10 mouse cellular contexts compared by ENCODE assay signal in the genomic region with DNA sequence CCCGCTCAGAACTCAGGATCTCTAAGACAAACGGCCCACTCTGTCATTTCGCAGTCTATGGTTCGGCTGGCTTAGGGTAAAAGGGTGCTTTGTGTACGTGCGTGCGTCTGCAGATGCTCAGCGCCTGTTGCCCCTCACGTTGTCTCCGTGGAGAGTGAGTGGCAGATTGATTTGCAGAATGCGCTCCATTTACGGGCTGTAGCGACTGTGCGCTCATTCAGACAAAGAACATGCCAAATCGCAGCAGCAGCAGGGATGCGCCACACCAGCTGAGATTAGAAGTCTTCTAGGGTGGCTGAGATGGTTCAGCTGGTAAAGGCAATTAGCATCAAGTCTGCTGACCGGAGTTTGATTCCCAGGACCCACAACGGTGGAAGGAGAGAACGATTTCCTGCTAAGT. TPM values are rescaled to one million over a fixed set of nuclear protein-coding genes. Genes with fewer than 3 reads are reported as not detected.
DNase-seq lines count a peak whose midpoint lies in the region; ATAC-seq lines count a peak whose summit lies in the region.
"Had no signal": no experiment of that assay in that cellular context is flagged by ENCODE, and none has a peak within 500 bp of the region (broad histone marks: within the 10 kb centered on the region; RNA-seq: fewer than 3 reads in every experiment).

No protein-coding gene starts in this region.

- H3K9me3 ChIP-seq in kidney, embryonic 15.5 days (replicated peaks), result no peaks in the 10 kb centered on the region
- no peaks in the 10 kb centered on the region for H3K9me3 ChIP-seq in embryonic facial prominence, embryonic 12.5 days
- H3K9me3 ChIP-seq in hindbrain, embryonic 14.5 days (ENCODE audit: control insufficient read depth, low read length), result no peaks in the 10 kb centered on the region

- no peaks in the 10 kb centered on the region for H3K36me3 ChIP-seq in kidney, embryonic 15.5 days
- no peaks in the 10 kb centered on the region for H3K36me3 ChIP-seq in embryonic facial prominence, embryonic 12.5 days
- no peaks in the 10 kb centered on the region for H3K36me3 ChIP-seq in hindbrain, embryonic 14.5 days (replicated peaks; ENCODE audit: control insufficient read depth, insufficient read depth)

- H3K27me3 ChIP-seq in kidney, embryonic 15.5 days, result no peaks in the 10 kb centered on the region
- H3K27me3 ChIP-seq in embryonic facial prominence, embryonic 12.5 days, result no peaks in the 10 kb centered on the region
- H3K27me3 ChIP-seq in hindbrain, embryonic 14.5 days (ENCODE audit: control insufficient read depth, insufficient read depth, low read length), result no peaks in the 10 kb centered on the region

- WGBS in kidney, embryonic 15.5 days, result 55% methylated on average over 19 of the region's 19 CpGs
- 49% methylated on average over 19 of the region's 19 CpGs for WGBS in embryonic facial prominence, embryonic 12.5 days
- WGBS in hindbrain, embryonic 14.5 days, result 19% methylated on average over 19 of the region's 19 CpGs

- H3K9ac ChIP-seq in kidney, embryonic 15.5 days, result no peak overlapping the region
- no peak overlapping the region for H3K9ac ChIP-seq in embryonic facial prominence, embryonic 12.5 days
- H3K9ac ChIP-seq in hindbrain, embryonic 14.5 days, result peak overlapping the region; percentile 33

- H3K4me3 ChIP-seq in kidney, embryonic 15.5 days (replicated peaks), result no peak overlapping the region
- no peak overlapping the region for H3K4me3 ChIP-seq in embryonic facial prominence, embryonic 12.5 days
- H3K4me3 ChIP-seq in hindbrain, embryonic 14.5 days (replicated peaks; ENCODE audit: low read length), result peak overlapping the region; percentile 13

- H3K4me1 ChIP-seq in kidney, embryonic 15.5 days, result peaks cover 21% of the 10 kb centered on the region
- peaks cover 7% of the 10 kb centered on the region for H3K4me1 ChIP-seq in embryonic facial prominence, embryonic 12.5 days
- peaks cover 26% of the 10 kb centered on the region for H3K4me1 ChIP-seq in hindbrain, embryonic 14.5 days (replicated peaks; ENCODE audit: control insufficient read depth, insufficient read depth, low read length)

- peak overlapping the region; percentile 15; the same call in 1 of the 2 replicates for H3K4me2 ChIP-seq in kidney, embryonic 15.5 days
- peak overlapping the region; percentile 30 for H3K4me2 ChIP-seq in embryonic facial prominence, embryonic 12.5 days (replicated peaks)
- peak overlapping the region; percentile 46 for H3K4me2 ChIP-seq in hindbrain, embryonic 14.5 days (replicated peaks)

- no peak overlapping the region for H3K27ac ChIP-seq in kidney, embryonic 15.5 days
- H3K27ac ChIP-seq in embryonic facial prominence, embryonic 12.5 days, result no peak overlapping the region
- peak overlapping the region; percentile 67 for H3K27ac ChIP-seq in hindbrain, embryonic 14.5 days

- no peak for ATAC-seq in kidney, embryonic 15.5 days (replicated peaks; ENCODE audit: low FRiP score)
- no peak for ATAC-seq in embryonic facial prominence, embryonic 12.5 days (ENCODE audit: insufficient number of reproducible peaks, insufficient read depth, low FRiP score, low TSS enrichment)
- ATAC-seq in hindbrain, embryonic 14.5 days (ENCODE audit: low FRiP score), result 0 out of 2 replicates have a peak, but pooled peaks have one; percentile 26

- no peak for DNase-seq in kidney, postnatal 14 days
- DNase-seq in hindbrain, embryonic 14.5 days (ENCODE audit: low spot score), result no peak
- DNase-seq in neural tube, embryonic 10.5 days (ENCODE audit: extremely low spot score, low spot score), result peak; percentile 26
- no peak for DNase-seq in thymus, postnatal 36 days
- DNase-seq in cerebellum, adult 11 months, result no peak
- DNase-seq in adrenal gland, postnatal 4 days (ENCODE audit: low spot score in 2 of 2), result no peak
- DNase-seq: kidney, adult 18-20 months; lung, postnatal 4 days had no signal

RNA-seq across cellular contexts. Expression of a gene that starts 2.8 kb away (rescaled TPM):
- polyA plus RNA-seq in kidney, embryonic 15.5 days (2015; fragmentation: Nextera tagmentation; extraction: Ambion mirVana), result 21.9 and 22.9 TPM in 2 replicates
- 42.8 and 44.9 TPM in 2 replicates for polyA plus RNA-seq in embryonic facial prominence, embryonic 12.5 days (2016; fragmentation: Nextera tagmentation; extraction: Ambion mirVana)
- 28.3 and 32.0 TPM in 2 replicates for polyA plus RNA-seq in hindbrain, embryonic 14.5 days (2014; fragmentation: Nextera tagmentation; extraction: Ambion mirVana)
- 10 to 100 TPM; 14.1 to 16.2 TPM for total RNA-seq in adrenal gland, postnatal 4 days (2021)

RNA-seq across cellular contexts. Expression of a gene that starts 58.6 kb away (rescaled TPM):
- 3.3 and 3.8 TPM in 2 replicates for polyA plus RNA-seq in kidney, embryonic 15.5 days (2015; fragmentation: Nextera tagmentation; extraction: Ambion mirVana)
- polyA plus RNA-seq in embryonic facial prominence, embryonic 12.5 days (2016; fragmentation: Nextera tagmentation; extraction: Ambion mirVana), result 6.9 and 8.0 TPM in 2 replicates
- polyA plus RNA-seq in hindbrain, embryonic 14.5 days (2014; fragmentation: Nextera tagmentation; extraction: Ambion mirVana), result 15.7 and 18.1 TPM in 2 replicates
- 10 to 100 TPM; 14.3 to 15.2 TPM for total RNA-seq in adrenal gland, postnatal 4 days (2021)
